Mouse (Mus musculus): ENCODE measurements around the gene Cstf1. TPM values are rescaled to one million over a fixed set of nuclear protein-coding genes. Genes with fewer than 3 reads are reported as not detected.

The Cstf1 gene
- total RNA-seq (2023), result 10 to 100 TPM; 28.4 to 28.7 TPM

DNA sequence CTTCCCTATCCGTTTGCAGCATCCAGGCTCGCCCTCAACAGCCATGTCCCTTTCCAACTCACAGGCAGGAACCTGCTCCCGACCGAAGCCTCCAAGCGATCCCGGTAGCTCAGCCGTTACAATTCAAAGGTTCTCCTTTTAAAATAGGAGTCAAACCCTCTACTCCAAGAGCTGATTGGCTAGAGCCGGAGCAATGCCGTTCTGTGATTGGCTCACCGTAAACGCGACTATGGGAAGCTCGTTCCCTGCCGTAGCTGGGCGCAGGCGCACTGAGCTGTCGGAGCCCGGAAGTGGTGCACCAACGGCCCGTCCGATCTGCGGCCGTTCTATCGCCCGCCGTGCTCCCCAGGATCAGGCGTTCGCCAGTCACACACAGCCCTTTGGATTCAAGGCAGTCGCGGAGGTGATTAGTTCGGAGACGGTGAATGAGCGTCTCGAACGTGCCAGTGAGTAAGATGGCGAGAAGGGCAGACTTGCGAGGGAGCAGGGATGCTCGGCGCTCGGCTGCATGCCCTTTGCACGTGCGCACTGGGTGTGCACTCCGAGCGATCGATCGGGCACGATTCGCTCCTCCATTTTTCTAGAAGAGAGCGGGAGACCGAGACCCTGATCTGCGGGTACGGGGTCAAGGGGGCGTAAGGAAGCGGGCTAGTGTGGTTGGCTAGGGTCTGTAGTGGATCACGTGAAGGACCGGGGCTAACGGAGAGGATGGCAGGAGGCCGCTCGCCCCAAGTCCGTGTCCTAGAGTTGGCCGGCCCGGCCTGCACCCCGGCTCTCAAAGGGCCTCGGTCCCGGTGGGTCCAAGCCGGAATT, at the start of gene Cstf1, which contains the start of gene Aurka:
Gene Cstf1, plus strand, starts transcription at position 271 of the 813 bp plus-strand sequence.
Gene Aurka, minus strand, starts transcription at position 125 of the 813 bp plus-strand sequence.

DNA sequence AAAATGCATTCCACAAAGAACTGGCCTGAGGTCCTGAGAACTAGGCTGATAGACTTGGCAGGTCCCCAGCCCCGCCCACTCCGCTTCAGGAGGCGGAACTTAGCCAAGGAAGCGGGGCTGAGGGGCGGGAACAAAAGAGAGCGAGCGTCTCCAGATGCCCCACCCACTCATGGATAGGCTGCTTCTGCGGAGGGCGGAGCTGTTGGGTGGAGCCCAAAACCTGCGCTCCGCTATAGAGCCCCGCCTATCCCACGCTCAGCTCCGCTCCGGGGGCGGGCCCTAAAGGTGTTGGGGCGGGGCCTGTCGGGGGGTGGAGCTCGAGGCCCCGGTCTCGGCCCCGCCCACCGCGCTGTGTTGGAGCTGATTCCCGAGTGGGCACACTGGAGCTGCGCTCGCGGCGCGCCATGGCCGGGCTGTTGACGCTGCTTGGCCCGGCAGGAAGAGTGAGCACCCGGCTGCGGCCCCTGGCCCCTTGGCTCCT, 25.2 kb upstream of the Cstf1 start, which contains the start of gene Fam210b:
Gene Fam210b, plus strand, starts transcription at position 308 of the 481 bp plus-strand sequence.

DNA sequence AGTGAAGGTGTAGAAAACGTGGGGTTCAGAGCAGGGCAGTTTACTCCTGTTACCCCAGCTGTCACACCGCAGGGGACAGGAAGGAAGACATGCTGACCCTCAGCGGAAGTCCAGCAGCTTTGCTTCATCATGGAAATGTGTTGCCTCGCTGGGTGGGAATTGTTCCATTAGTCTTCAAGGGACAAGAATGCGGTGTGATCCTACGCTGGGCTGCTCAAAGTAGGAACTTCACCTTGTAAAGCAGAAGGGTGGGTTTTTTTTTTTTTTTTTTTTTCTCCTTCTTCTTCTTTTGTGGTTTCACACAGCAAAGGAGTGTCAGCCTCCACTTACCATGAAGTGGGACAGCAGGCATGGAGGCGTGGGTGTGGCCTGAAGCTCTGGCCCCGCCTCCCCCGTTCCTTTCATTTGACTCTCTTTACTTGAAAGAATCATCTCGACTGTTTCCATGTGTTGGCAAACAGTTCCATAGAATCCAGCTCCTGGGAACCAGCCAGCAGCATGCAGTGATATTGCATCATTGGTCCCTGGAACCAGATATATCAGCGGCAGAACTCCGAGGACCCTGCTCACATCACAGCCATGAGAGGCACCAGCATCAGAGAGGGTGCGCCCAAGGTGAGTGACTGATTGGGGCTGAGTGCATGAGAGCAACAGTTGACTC, 23.0 kb downstream of the Cstf1 start, which contains the start of gene Cass4:
Gene Cass4, plus strand, starts transcription at position 404 of the 661 bp plus-strand sequence.

Other genes with a start within 250 kb of the Cstf1 start
- not detected for gene Mc3r, start 122.2 kb upstream of the Cstf1 start, total RNA-seq (2023)
- 10 to 100 TPM in 1 of 2 experiments, 1 to 10 TPM in 1; 9.6 to 10.7 TPM for gene Fam210b, start 25.1 kb upstream of the Cstf1 start, total RNA-seq (2023)
- gene Aurka, start 146 bp upstream of the Cstf1 start, total RNA-seq (2023), result 1 to 10 TPM; 4.7 to 5.2 TPM
- gene Cass4, start 23.1 kb downstream of the Cstf1 start, total RNA-seq (2023), result 10 to 100 TPM; 13.3 to 15.2 TPM
- gene Rtf2, start 69.9 kb downstream of the Cstf1 start, total RNA-seq (2023), result 100 to 1,000 TPM in 1 of 2 experiments, 10 to 100 TPM in 1; 95.4 to 103 TPM
- not detected for gene Gcnt7, start 87.9 kb downstream of the Cstf1 start, total RNA-seq (2023)
- gene Fam209, start 101.8 kb downstream of the Cstf1 start, total RNA-seq (2023), result 1 to 10 TPM; 3.5 to 6.0 TPM
- gene Tfap2c, start 178.9 kb downstream of the Cstf1 start, total RNA-seq (2023), result not detected

Measured in monocyte, adult 59 days (primary cell).